Mouse (Mus musculus): Measurements from ENCODE around the gene Nrsn2. TPM values are rescaled to one million over a fixed set of nuclear protein-coding genes. Genes with fewer than 3 reads are reported as not detected.

Gene Nrsn2
- total RNA-seq (2021) = 10 to 100 TPM; 67.2 to 85.4 TPM

- DNase-seq = peak in 1 of 2 experiments; percentile 30
Observed at GRCm38 (mm10) chr2:152376345-152376741, at the start of gene Nrsn2. TSS of gene Nrsn2 (minus strand) at chr2:152376638.

GRCm38 (mm10) chr2:152415786-152416185, 39.3 kb upstream of the Nrsn2 start:
- no peak for DNase-seq

- DNase-seq = no peak
Observed at GRCm38 (mm10) chr2:152415287-152415686, 38.8 kb upstream of the Nrsn2 start, which contains the start of gene 6820408C15Rik. TSS of gene 6820408C15Rik (plus strand) at chr2:152415587.

- peak; percentile 86 to 88 for DNase-seq
Observed at GRCm38 (mm10) chr2:152414591-152415165, 38.2 kb upstream of the Nrsn2 start, which contains the start of gene Zcchc3. TSS of gene Zcchc3 (minus strand) at chr2:152415027.

GRCm38 (mm10) chr2:152413765-152414584, 37.5 kb upstream of the Nrsn2 start:
- DNase-seq = peak in 1 of 2 experiments; percentile 34

- no peak for DNase-seq
Observed at GRCm38 (mm10) chr2:152413158-152413764, 36.8 kb upstream of the Nrsn2 start.

GRCm38 (mm10) chr2:152412526-152413157, 36.2 kb upstream of the Nrsn2 start:
- DNase-seq = no peak

- no peak for DNase-seq
Observed at GRCm38 (mm10) chr2:152411471-152411870, 35.0 kb upstream of the Nrsn2 start.

GRCm38 (mm10) chr2:152410971-152411371, 34.5 kb upstream of the Nrsn2 start:
- DNase-seq = peak; percentile 62 to 71

- no peak for DNase-seq
Observed at GRCm38 (mm10) chr2:152409781-152410180, 33.3 kb upstream of the Nrsn2 start.

- DNase-seq = peak; percentile 96 to 97
Observed at GRCm38 (mm10) chr2:152406126-152406525, 29.7 kb upstream of the Nrsn2 start.

GRCm38 (mm10) chr2:152399122-152399542, 22.7 kb upstream of the Nrsn2 start:
- no peak for DNase-seq

- DNase-seq = peak; percentile 87 to 91
Observed at GRCm38 (mm10) chr2:152398691-152399090, 22.3 kb upstream of the Nrsn2 start.

- DNase-seq = peak; percentile 96
Observed at GRCm38 (mm10) chr2:152397680-152398435, 21.4 kb upstream of the Nrsn2 start, which contains the start of gene Sox12. TSS of gene Sox12 (minus strand) at chr2:152398063.

- peak; percentile 86 for DNase-seq
Observed at GRCm38 (mm10) chr2:152397004-152397589, 20.7 kb upstream of the Nrsn2 start.

GRCm38 (mm10) chr2:152396110-152397003, 19.9 kb upstream of the Nrsn2 start:
- peak; percentile 90 to 91 for DNase-seq

GRCm38 (mm10) chr2:152395271-152395920, 19.0 kb upstream of the Nrsn2 start:
- no peak for DNase-seq

- DNase-seq = no peak
Observed at GRCm38 (mm10) chr2:152393225-152394017, 17.0 kb upstream of the Nrsn2 start.

GRCm38 (mm10) chr2:152392786-152393185, 16.3 kb upstream of the Nrsn2 start:
- peak in 1 of 2 experiments; percentile 26 for DNase-seq
